Mouse (Mus musculus) mature B cell (primary cell): Measurements from ENCODE around the gene Slc4a2.

Source experiments
- in situ Hi-C: fragments of 300-500 bp; cut with MboI; formaldehyde crosslinking; loops from 2 replicates; pipeline ENCODE4 v1.14.3; 2019

The Slc4a2 gene

DNA sequence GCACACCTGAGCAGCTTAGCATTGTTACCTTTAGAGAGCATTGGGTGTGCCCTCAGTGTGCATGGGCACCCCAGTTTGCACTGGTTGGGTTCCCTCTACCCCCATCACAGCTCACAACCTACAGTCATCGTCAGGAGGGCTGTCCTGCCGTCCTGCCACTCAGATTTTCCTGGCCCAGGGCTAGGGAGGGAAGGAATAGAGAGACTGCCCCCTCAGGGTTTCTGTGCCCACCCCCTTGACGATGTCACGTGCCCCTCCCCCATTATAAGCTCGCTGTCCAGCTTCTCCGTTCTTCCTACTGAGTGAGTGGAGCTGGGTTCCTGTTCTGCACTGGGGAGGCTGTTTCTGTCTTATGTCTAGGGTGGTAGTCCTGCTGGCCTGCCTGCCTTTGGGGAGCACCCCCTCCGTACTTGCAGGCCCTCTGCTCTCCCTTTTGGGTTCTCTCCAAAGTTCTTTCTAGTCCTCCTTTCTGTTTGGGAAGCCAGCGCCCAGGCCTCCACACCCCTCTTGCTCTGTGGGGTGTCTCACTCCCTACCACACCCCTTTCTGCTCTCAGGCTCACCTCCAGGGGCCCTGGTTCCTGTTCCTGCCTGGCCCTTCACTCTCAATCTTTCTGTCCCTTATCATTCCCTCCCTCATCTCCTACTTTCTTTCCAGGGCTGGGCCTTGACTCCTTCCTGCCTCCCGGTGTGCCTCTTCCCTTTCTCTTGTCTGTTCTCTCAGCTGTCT lies 3.1 kb downstream of the Slc4a2 start:
- in situ Hi-C loops = no loop called here

DNA sequence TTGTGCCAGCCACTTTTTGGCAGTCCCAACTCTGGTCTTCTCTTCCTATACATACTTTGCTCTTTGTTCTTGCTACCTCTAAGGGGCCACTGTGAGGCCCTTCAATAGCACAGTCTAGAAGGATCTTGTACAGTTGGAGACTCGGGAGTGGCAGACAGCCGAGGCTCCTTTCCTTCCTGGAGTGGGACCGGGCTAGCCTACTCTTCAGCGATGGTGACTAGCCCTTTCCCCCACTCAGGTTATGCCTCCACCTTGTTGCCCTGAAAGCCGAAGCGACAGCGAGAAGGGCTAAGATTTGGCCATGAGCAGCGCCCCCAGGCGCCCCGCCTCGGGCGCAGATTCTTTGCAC lies 3.6 kb downstream of the Slc4a2 start:
- in situ Hi-C loops = no loop called here

DNA sequence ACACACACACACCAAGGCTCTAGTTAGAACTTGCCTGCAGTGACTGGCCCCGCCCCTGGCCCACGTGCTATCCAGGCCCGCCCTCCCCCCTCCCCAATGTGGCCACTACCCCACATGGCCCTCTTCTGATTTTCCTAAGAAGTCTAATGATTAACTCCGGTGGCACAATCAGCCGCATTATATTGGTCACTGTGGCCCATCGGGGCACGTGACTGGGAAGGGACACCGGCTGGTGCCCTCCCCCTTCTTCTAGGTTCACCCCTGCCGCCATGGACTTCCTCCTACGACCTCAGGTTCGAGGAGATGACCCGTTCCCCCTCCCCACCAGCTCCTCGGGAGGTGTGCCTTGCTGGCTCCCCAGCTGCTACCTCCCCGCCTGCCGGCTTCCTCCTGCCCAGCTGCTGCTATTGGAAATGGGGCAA lies 4.4 kb downstream of the Slc4a2 start:
- in situ Hi-C loops = no loop called here

DNA sequence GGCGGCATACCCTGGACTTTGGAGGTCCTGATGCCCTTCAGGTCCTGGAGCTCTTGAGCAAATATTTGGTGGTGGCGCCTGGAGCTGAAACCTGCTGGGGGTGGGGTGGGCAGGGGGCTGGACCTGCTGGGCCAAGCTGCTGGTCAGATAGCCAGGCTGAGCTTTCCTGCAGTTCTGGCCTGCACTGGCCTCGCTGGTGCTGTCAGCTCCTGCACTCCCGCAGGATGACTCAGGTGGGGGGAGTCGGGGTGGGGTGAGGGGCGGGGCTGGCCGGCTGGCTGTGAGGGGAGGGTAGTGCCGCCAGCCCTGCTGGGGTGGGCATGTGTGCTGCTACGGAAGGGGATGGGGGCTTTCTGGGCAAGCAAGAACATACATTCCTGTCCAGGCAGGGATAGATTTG lies 5.0 kb downstream of the Slc4a2 start:
- in situ Hi-C loops = no loop called here

DNA sequence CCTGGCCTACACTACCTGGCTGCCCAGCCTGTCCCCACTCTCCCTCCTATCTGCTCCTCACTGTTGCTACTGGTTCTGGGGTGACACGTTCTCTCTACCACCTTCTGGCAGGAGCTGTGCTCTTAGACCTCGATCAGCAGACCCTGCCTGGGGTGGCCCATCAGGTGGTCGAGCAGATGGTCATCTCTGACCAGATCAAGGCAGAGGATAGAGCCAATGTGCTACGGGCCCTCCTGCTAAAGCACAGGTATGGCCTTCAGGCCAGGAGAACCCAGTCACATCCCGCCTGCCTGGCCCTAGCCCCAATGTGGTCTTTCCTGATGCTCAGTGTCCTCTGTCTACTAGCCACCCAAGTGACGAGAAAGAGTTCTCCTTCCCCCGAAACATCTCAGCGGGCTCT lies 10.4 kb downstream of the Slc4a2 start:
- in situ Hi-C loops = no loop called here

DNA sequence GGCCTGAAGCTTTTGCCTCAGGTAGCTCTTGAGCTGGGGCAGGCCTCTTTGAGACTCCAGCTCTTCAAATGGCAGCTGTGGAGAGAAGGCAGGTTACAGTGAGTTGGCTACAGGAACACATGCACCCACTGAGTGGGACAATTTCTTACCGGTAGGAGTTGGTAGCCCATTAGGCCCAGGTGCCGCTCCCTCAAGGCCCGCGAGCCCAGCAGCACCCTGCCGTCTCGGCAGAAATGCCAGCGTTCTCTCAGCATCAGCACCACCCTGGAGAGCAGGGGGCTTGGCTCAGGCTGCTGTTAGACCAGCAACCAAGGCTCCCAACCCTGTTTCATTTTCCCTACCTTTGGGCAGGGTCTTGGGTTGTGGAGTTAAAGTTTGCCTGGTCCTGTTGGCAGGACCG lies 17.6 kb downstream of the Slc4a2 start:
- in situ Hi-C loops = no loop called here

DNA sequence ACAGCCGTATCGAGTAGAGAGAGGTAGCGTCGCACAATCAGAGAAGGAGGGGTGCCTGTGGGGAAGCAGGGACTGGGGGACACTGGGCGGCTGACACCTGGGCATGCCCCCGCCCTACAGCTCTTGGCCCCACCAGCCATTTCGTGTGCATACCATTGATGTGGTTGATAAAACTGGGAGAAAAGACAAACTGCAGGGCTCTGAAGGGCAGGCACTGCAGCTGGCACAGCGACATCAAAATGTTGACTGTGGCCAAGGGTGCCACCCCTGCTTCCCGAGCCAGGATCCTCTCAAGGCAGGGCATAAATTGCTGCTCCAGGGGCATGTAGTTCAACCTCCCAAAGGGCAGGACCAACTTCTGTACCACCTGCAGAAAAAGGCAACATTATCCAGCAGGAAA lies 18.4 kb downstream of the Slc4a2 start:
- in situ Hi-C loops = no loop called here

DNA sequence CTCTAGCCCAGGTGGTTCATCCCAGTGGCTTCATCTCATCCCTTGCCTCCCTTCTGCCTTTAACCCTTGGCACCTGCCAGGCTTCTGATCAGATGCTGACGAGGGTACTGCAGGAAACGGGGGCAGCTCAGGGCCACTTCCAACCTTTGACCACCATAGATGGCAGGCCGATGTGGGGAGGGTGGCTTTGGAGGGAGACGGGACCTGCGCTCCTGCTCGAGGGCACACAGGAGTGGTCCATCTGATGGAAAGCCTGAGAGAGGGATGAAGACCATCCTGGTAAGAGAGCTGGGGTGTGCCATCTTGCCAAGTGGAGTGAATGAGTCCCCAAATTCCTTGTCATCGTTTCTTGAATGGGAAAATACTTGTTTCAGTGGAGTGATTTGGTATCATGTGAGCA lies 19.6 kb downstream of the Slc4a2 start:
- in situ Hi-C loops = no loop called here

DNA sequence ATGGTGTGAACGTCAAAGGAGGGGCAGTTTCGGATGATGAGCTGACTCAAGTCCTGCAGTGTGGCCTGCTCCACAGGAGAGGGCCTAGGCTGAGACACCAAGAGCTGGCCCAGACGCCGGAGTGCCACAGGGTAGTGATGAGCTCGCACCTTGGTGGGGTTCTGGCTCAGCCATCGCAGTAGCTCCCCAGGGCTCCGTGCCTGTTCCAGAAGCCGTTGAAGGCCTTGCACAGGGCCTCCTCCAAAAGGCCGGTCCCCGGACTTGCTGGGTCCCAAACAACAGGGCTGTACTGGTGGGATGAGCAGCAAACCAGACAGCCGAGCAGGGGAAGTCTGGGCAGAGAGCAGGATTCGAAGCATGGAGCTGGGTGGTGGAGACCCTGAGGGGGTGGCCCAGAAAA lies 20.3 kb downstream of the Slc4a2 start:
- in situ Hi-C loops = no loop called here

DNA sequence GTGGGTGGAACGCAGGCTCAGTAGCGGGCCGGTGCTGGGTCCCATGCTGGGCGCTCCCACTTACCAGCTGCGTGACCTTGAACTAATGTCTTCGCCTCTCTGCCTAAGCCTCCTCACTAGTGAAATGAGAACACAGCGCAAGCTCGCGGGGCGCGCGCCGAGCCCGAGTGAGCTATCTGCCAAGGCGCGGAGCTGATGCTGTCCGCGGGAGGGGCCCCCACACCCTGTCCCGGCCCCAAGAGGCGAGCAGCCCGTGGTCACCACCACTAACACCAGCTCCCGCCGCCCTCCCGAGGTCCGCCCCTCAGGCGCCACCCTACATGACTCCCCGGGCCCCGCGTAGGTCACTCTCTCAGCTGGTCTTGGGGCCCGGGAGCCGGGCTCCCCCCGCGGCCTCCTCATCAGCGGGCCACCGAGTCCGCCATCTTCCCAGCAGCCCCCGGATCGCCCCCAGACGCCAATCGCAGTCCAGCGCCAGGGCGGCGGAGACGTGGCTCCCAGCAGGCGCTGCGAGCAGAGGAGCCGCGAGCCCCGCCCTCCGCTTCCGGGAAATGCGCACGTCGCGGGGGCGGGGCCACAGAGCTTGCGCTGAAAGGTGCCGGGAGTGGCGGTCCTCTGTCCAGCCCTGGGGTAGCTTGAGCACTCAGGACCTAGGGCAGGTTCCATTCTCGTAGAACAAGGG lies 21.2 kb downstream of the Slc4a2 start, which contains the start of gene Fastk:
Gene Fastk, minus strand, starts transcription at position 542 of the 682 bp plus-strand sequence.
- in situ Hi-C loops = no loop called here

DNA sequence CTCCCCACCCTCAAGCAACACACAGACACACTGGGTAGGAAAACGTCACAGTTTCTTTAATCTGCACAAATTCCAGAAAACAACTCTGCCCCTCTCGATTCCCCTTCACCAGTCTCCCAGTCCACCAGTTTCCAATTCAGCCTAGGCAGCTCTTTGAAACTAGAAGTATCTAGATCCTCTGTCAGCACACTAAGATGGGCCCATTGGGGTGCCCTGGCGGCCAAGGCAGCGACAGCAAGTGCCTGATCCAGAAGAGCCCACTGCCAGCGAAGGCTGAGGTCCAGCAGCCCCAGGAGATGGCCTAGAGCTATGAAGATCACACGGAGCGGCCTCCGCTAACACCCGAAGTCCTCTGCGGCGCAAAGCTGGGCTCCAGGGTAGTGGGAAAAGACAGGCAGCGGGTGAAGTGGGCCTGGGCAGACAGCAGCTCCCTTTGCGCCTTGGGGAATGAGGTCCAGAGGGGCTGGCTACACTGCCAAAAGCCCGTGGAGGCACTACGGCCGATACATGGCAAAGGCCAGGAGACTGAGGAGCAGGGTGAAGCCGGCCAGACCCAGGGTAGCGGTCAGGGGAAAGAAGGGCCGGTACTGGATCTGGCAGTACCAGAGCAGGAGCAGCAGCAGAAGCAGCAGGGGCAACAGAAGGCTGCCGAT lies 21.9 kb downstream of the Slc4a2 start:
- in situ Hi-C loops = no loop called here

DNA sequence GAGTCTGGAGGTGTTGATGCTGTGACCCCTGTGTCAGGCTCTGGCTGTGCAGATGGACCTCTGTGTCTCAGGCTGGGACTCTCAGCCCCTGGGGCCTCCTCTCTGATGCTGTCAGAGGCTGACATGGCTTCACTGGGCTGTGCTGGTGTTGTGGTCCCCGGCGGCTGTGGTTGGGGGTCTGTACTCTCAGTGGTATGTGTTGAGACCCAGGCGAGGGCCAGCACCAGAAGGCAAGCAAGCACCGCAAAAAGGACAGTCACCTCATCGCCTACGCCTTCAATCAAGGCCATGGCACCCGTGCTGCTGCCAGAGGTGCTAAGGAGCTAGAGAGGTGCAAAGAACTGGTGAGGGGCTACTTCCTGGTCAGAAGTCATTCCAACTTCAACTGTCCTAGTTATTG lies 23.0 kb downstream of the Slc4a2 start:
- in situ Hi-C loops = no loop called here

DNA sequence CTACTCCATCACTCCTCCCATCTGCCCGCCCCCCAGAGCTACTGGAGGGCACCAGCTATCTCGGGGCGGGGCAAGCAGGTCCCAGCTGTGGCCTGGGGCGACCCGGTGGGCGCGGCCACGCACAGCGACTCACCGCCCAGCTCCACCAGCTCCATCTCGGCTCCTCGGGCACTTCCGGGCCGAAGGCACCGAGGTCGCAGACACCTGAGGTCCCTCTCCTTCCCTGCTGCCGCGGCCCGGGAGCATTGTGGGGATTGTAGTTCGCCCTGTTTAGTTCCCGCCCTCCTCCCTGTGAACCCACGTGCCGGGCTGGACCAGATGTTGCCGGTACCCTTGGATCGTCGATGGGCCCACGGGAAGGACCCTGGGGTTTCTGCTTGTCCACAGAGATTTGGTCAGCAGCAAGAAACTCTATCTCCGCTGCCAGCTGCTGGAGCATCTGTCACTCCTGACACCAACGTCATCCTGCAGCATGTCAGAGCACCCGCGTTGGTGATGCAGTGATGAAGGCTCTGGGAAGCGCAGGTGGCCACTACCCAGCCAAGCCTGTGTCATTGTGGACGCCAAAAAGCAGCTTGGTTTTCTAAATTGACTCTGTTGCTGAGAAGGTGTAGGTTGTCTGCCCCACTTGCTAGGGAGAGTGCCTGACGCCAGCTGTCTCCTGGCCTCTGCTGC lies 24.1 kb downstream of the Slc4a2 start, which contains the start of gene Tmub1:
Gene Tmub1, minus strand, starts transcription at position 231 of the 675 bp plus-strand sequence.
- in situ Hi-C loops = no loop called here

DNA sequence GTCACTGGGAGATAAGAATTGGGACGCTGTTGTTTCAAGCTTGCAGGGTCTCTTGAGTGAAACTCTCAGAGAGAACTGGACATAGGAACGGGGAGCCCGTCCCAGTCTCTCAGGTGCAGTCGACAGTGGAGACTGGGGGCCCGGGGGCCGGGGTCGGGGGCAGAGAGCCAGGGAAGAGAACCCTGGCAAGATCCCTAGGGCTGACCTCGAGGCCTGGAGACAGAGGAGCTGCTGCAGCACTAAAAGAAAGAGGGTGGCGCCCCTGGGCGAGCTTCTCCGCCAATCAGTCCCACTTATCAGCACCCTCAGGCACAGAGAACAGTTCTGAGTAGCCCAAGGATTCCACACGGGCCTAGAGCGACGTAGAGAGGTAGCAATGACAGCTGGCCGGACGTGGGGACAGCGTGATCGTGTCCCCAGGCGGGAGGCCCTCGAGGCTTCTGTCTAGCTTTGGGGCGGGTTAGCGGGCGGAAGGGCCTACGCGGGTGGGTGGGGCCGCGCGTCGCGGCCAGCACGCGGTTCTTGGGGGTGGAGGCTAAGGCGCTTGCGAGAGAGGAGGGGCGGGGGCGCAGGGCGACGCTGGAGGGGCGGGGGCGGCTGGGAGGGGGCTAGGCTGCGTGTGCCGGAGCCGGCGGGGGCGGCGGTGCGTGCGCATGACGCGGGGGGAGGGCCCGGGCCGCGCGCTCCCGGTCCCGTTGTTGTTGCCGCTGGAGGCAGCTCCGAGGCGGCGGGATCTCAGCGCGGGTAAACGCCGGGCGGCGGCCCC lies 27.8 kb downstream of the Slc4a2 start:
- in situ Hi-C loops = no loop called here

DNA sequence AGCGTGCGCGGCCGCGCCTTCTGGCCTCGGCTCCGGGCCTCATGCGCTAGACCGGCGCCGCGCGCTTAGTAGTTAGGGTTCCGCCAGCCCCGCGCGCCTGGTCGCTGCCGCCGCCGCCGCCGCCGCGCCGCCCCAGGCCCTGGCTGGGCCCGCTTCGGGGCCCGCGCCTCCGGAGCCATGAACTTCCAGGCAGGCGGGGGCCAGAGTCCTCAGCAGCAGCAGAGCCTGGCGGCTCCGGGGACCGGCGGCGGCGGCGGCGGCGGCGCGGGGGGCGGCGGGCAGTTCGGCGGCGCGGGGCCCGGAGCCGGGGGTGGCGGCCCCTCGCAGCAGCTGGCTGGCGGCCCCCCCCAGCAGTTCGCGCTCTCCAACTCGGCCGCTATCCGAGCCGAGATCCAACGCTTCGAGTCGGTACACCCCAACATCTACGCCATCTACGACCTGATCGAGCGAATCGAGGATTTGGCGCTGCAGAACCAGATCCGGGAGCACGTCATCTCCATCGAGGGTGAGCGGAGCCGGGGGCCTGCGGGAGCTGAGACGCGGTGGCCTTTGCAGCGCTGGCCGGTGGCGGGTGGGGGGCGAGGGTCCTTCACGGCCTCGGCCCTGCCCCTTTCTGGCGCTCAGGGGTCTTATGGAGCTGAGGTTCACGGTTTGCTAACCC lies 28.5 kb downstream of the Slc4a2 start, which contains the start of gene Agap3:
Gene Agap3, plus strand, starts transcription at position 148 of the 661 bp plus-strand sequence.
- in situ Hi-C loops = no loop called here

DNA sequence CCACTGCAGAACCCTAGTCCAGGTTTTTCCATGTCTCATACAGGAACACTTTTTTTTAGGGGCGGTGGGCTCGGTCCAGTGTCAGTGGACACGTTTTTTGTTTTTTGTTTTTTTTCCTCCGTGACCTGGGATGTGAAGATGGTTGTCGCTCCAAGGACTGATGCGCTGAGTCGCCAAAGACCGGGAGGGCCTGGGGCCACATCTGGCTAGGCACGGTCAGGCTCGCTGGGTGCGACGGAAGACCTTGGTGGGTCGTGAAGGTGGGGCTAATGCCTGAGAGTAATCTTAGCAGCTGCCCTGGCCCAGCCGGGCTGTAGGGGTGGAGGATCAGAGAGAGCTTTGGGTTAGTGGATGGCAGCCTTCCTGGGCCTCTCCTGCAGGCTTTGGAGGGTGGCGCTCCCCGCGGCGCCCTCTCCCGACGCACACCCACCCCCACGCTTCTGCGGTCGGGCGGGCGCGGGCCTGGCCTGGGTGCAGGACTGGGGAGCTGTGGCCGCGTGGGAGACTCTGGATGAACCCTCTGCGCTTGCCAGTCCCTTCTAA lies 29.1 kb downstream of the Slc4a2 start:
- in situ Hi-C loops = no loop called here

DNA sequence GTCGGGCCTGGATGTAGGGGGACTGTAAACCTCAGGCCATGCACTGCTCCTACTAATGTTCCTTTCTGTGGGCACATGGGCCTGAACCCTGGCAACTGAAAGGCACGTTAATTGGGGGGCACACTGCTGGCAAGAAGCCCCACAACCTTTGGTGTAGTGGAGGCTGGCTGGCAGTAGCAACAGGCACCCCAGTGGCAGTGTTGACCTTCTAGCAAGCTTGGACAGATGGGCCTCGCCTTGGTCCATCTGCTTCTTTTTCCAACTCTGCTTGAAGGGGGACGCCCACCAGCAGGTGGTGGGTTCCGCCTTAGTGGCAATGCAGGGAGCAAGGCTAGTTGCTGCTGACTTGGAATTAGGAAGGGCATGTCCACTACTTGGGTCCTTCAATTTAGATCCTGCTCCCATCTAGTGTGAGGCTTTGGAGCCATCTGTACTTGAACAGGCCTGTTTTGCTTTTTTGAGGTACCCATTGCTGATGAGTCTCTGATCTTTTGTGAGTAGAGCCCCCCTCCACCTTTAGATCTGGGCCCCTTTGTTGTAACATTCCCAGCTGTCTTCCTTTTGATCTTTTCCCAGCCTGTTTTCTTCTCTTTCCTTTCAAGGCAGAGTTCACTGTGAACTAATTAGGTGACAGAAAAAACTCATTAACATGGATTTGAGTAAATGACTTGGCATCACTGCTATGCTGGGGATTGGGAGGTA lies 29.8 kb downstream of the Slc4a2 start:
- in situ Hi-C loops = no loop called here

DNA sequence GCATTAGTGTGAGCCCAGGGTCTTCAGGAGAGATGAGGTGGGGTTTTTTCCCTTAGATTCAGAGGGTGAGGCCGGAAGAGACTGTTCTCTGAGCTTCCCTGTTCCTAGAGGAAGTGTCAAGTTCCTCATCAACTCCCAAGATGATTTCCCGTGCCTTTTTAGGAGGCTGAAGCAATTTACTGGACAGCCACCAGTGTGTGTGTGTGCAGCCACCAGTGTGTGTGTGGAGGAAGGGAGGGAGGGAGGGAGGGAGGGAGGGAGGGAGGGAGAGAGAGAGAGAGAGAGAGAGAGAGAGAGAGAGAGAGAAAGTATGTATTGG lies 30.3 kb downstream of the Slc4a2 start:
- in situ Hi-C loops = no loop called here

DNA sequence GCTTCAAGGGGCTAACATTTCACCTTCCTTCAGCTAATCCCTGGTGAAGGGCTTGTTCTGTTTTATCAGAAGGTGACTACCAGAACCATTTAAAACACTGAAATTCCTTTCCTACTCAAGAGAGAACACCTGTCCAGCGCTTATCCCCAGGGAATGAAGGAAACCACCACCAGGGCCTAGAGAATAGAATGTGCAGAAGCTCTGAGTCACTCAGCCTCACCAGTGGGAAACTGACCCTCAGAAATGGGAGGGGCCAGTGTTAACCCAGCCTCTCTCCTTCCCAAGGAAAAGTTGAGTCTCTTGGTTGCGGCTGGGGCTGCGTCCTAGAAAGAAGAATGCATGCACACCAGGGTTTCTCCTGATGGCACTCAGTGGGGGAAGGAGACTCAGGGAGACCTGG lies 31.4 kb downstream of the Slc4a2 start:
- in situ Hi-C loops = no loop called here

DNA sequence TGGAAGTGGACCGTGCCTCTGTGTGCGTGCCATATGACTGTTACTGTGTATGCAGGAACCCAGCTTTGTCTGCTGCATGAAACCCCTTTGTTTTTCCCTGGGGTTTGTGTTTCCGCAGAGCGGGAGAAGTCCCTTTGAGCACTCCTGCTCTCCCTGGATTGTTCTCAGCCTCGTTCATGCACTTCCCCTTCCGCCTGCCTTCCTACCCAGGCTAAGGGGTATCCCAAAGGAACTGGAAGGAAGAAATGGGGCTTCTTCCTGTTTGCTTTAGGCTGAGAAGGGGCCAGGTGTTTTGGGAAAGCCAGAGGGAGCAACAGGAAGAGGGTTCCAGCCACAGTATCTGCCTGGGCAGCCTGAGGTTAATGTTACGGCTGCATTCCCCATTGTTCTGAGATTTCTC lies 32.0 kb downstream of the Slc4a2 start:
- in situ Hi-C loops = no loop called here
